Mouse (Mus musculus): ENCODE measurements around the gene Krt7. TPM values are rescaled to one million over a fixed set of nuclear protein-coding genes. Genes with fewer than 3 reads are reported as not detected.

The Krt7 gene
- 4.8 and 6.4 TPM in 2 replicates for polyA plus RNA-seq (2016; fragmentation: Nextera tagmentation; extraction: Ambion mirVana)

- Histone ChIP-seq H3K27me3 (replicated peaks) (peaks cover 31% of the 10 kb centered on the region), H3K9me3 (no peaks in the 10 kb centered on the region), H3K4me1 (no peaks in the 10 kb centered on the region), H3K36me3 (no peaks in the 10 kb centered on the region), H3K27ac (no peak within 1 kb of the TSS), H3K4me3 (no peak within 1 kb of the TSS), H3K9ac (no peak within 1 kb of the TSS), H3K4me2 (replicated peaks) (no peak within 1 kb of the TSS)
- 42% methylated on average over 2 of the region's 2 CpGs for WGBS
- no peak for ATAC-seq (ENCODE audit: low FRiP score, low read depth)
Measured at GRCm38 (mm10) chr15:101410775-101411174, at the start of gene Krt7. Gene Krt7, plus strand, starts transcription at chr15:101411043.

DNA sequence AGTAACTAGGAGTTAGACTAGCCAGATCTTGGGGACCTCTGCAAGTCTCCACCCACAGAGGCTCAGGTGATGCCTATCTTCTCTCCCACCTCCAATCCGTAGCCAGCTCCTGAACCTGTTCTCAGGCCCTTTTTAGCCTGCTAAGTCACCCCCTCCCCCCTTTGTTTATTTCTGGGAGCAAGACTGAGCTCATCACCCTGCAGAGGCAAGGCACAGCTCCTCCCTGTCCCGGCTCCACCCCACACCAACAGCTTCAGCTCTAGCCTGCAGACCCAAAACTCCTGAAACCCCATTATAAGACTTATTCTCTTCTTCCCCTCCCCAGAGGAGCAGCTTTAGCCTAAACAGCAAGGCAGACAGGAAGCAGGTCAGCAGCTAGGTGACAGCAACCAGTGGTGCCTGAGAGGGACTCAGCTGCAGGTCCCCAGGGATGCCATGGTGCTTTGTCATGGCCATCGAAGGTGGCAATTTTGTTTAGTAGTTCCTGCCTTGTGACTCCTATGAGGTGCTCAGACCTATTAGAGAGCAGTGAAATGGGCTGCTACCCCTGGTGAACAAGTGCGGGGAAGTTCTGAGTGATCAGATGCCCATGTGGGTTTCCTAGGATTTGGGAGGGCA is 48.3 kb upstream of the Krt7 start:
- no peaks in the 10 kb centered on the region for H3K4me1 ChIP-seq
- H3K4me3 ChIP-seq = no peak overlapping the region
- no peaks in the 10 kb centered on the region for H3K27me3 ChIP-seq (replicated peaks)
- 68% methylated on average over 4 of the region's 4 CpGs for WGBS
- no peak overlapping the region for H3K4me2 ChIP-seq (replicated peaks)
- H3K9ac ChIP-seq = no peak overlapping the region
- no peaks in the 10 kb centered on the region for H3K9me3 ChIP-seq
- no peak overlapping the region for H3K27ac ChIP-seq
- no peaks in the 10 kb centered on the region for H3K36me3 ChIP-seq
- ATAC-seq (ENCODE audit: low FRiP score, low read depth) = no peak

GRCm38 (mm10) chr15:101363933-101364332 is 46.9 kb upstream of the Krt7 start:
- Histone ChIP-seq H3K27me3 (replicated peaks) (no peaks in the 10 kb centered on the region), H3K4me1 (no peaks in the 10 kb centered on the region), H3K36me3 (no peaks in the 10 kb centered on the region), H3K4me2 (replicated peaks) (no peak overlapping the region), H3K27ac (no peak overlapping the region), H3K9ac (no peak overlapping the region), H3K4me3 (no peak overlapping the region), H3K9me3 (no peaks in the 10 kb centered on the region)
- WGBS = 84% methylated on average over 6 of the region's 6 CpGs
- no peak for ATAC-seq (ENCODE audit: low FRiP score, low read depth)

GRCm38 (mm10) chr15:101364425-101364824 is 46.4 kb upstream of the Krt7 start:
- Histone ChIP-seq H3K36me3 (no peaks in the 10 kb centered on the region), H3K9me3 (no peaks in the 10 kb centered on the region), H3K27me3 (replicated peaks) (no peaks in the 10 kb centered on the region), H3K4me1 (no peaks in the 10 kb centered on the region), H3K4me2 (replicated peaks) (no peak overlapping the region), H3K4me3 (no peak overlapping the region), H3K27ac (no peak overlapping the region), H3K9ac (no peak overlapping the region)
- 77% methylated on average over 6 of the region's 6 CpGs for WGBS
- ATAC-seq (ENCODE audit: low FRiP score, low read depth) = no peak

GRCm38 (mm10) chr15:101364891-101365671 is 45.8 kb upstream of the Krt7 start:
- ATAC-seq (ENCODE audit: low FRiP score, low read depth) = no peak

GRCm38 (mm10) chr15:101365721-101366120 is 45.1 kb upstream of the Krt7 start:
- WGBS = 78% methylated on average over 4 of the region's 4 CpGs
- H3K36me3 ChIP-seq = no peaks in the 10 kb centered on the region
- no peaks in the 10 kb centered on the region for H3K4me1 ChIP-seq
- no peak overlapping the region for H3K4me3 ChIP-seq
- no peak overlapping the region for H3K27ac ChIP-seq
- no peaks in the 10 kb centered on the region for H3K9me3 ChIP-seq
- no peak overlapping the region for H3K4me2 ChIP-seq (replicated peaks)
- no peak for ATAC-seq (ENCODE audit: low FRiP score, low read depth)
- no peak overlapping the region for H3K9ac ChIP-seq
- H3K27me3 ChIP-seq (replicated peaks) = no peaks in the 10 kb centered on the region

More at GRCm38 (mm10) chr15:101364891-101365671, 45.8 kb upstream of the Krt7 start:
- Histone ChIP-seq H3K4me1 (no peaks in the 10 kb centered on the region), H3K9ac (no peak overlapping the region), H3K36me3 (no peaks in the 10 kb centered on the region), H3K9me3 (no peaks in the 10 kb centered on the region), H3K4me2 (replicated peaks) (no peak overlapping the region), H3K4me3 (no peak overlapping the region), H3K27ac (no peak overlapping the region), H3K27me3 (replicated peaks) (no peaks in the 10 kb centered on the region)
- 72% methylated on average over 7 of the region's 7 CpGs for WGBS

- WGBS = 59% methylated on average over 3 of the region's 3 CpGs
- Histone ChIP-seq H3K36me3 (no peaks in the 10 kb centered on the region), H3K4me2 (replicated peaks) (no peak overlapping the region), H3K27me3 (replicated peaks) (no peaks in the 10 kb centered on the region), H3K9ac (no peak overlapping the region), H3K4me3 (no peak overlapping the region), H3K9me3 (no peaks in the 10 kb centered on the region), H3K27ac (no peak overlapping the region), H3K4me1 (no peaks in the 10 kb centered on the region)
- no peak for ATAC-seq (ENCODE audit: low FRiP score, low read depth)
Measured at GRCm38 (mm10) chr15:101366482-101366881, 44.4 kb upstream of the Krt7 start.

- no peak overlapping the region for H3K4me3 ChIP-seq
- H3K4me2 ChIP-seq (replicated peaks) = no peak overlapping the region
- no peaks in the 10 kb centered on the region for H3K27me3 ChIP-seq (replicated peaks)
- H3K9ac ChIP-seq = no peak overlapping the region
- WGBS = 62% methylated on average over 2 of the region's 2 CpGs
- no peak overlapping the region for H3K27ac ChIP-seq
- H3K36me3 ChIP-seq = no peaks in the 10 kb centered on the region
- no peaks in the 10 kb centered on the region for H3K9me3 ChIP-seq
- ATAC-seq (ENCODE audit: low FRiP score, low read depth) = no peak
- H3K4me1 ChIP-seq = no peaks in the 10 kb centered on the region
Measured at GRCm38 (mm10) chr15:101366926-101367325, 43.9 kb upstream of the Krt7 start.

DNA sequence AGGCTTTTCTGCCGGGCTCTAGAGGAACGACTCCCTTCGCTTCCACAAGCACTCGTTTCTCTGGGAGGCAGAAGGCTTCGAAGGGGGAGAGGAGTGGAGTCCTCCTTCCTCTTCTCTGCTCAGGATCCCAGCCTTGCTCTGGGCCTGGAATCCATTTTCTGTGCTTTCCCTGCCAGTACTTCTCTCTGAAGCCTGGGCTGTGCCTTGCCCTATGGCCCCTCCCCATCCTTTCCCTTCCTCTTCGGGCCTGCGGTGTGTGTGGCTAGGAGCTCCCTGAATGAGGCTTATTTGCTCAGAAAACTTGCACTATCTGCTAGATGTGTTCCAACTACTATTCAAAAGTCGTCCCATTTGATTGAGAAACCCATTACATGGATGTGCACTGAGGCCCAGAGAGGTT is 43.3 kb upstream of the Krt7 start:
- no peaks in the 10 kb centered on the region for H3K36me3 ChIP-seq
- H3K4me2 ChIP-seq (replicated peaks) = no peak overlapping the region
- H3K4me3 ChIP-seq = no peak overlapping the region
- H3K27me3 ChIP-seq (replicated peaks) = no peaks in the 10 kb centered on the region
- no peaks in the 10 kb centered on the region for H3K4me1 ChIP-seq
- no peak for ATAC-seq (ENCODE audit: low FRiP score, low read depth)
- no peak overlapping the region for H3K9ac ChIP-seq
- no peak overlapping the region for H3K27ac ChIP-seq
- no peaks in the 10 kb centered on the region for H3K9me3 ChIP-seq
- WGBS = 77% methylated on average over 8 of the region's 8 CpGs

- 82% methylated on average over 6 of the region's 6 CpGs for WGBS
- ATAC-seq (ENCODE audit: low FRiP score, low read depth) = no peak
- Histone ChIP-seq H3K9ac (no peak overlapping the region), H3K27me3 (replicated peaks) (no peaks in the 10 kb centered on the region), H3K4me2 (replicated peaks) (no peak overlapping the region), H3K36me3 (no peaks in the 10 kb centered on the region), H3K4me3 (no peak overlapping the region), H3K9me3 (no peaks in the 10 kb centered on the region), H3K27ac (no peak overlapping the region), H3K4me1 (no peaks in the 10 kb centered on the region)
Measured at GRCm38 (mm10) chr15:101368015-101368414, 42.8 kb upstream of the Krt7 start.

DNA sequence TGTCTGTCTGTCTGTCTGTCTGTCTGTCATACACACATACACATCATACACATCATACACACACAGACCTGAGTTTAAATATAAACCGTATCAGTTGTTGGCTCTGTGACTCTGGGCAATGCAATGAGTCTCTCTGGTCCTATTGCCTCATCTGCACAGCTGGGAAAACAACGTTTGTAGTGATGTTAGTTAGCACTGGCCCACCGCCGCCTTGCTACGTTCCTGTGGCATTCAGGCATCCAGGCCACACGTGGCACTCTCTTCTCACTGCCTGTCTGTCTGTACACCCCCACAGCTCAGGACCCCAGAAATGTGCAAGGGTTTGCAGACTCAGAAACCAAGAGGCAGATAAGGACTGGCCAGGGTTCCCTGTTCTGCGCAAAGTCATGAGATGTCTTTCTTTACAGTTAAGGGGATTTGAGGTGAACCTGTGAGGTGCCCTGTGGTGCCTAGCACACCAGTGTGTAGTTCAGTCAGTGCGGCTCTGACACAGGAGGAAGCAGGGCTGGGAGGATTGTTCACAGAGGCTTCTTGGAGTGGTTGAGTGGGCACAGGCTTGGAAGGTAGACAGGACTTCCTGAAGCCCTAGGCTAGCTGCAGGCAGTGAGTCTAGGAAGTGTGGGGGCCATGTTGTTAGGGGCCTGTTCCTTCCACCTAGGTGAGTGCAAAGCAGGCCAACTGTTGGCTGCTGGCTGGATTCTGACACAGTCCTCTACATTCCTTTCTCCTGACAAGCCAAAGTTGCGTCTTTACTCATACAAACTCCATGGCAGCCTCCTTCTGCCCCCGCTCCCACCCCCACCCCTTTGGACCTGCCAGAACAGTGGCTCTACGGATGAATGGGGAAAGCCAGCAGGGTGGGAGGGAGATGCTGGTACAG is 42.1 kb upstream of the Krt7 start:
- Histone ChIP-seq H3K4me1 (no peaks in the 10 kb centered on the region), H3K36me3 (no peaks in the 10 kb centered on the region), H3K27me3 (replicated peaks) (no peaks in the 10 kb centered on the region), H3K27ac (no peak overlapping the region), H3K4me2 (replicated peaks) (no peak overlapping the region), H3K9ac (no peak overlapping the region), H3K4me3 (no peak overlapping the region), H3K9me3 (no peaks in the 10 kb centered on the region)
- WGBS = 67% methylated on average over 11 of the region's 11 CpGs
- no peak for ATAC-seq (ENCODE audit: low FRiP score, low read depth)

DNA sequence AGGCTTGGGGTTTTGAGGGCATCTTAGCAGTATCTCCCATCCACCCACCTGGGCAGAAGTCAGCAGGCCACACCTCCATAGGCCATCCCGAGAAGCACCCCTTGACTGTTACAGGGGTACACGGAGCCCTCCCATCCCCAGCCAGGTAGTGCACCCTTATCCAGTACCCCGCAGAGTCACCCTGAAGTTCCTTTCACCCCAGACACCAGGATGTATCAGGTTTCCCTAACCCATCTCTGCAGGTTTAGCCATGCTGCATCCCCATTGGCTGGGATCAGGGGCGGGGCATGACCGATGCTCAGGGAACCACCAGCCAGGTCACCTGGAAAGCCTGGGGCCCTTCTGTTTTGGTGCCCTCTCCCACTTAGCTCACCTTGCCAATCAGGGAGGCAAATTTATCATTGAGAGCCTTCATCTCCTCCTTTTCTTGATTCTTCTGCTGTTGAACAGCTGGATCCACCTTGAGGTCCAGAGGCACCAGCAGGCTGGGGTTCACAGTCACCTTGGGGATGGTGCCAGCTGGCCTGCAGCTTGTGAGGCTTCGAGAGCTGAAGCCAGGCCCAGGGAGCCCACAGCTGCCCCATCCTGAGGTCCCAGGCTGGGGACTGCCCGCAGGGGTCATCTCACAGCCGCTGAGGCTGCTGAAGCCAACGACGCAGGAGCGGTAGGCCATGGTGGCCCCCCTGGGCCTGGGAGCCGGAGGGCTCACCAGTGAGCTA is 41.3 kb upstream of the Krt7 start:
- WGBS = 36% methylated on average over 12 of the region's 12 CpGs
- Histone ChIP-seq H3K4me1 (no peaks in the 10 kb centered on the region), H3K36me3 (no peaks in the 10 kb centered on the region), H3K27ac (no peak overlapping the region), H3K9me3 (no peaks in the 10 kb centered on the region), H3K9ac (no peak overlapping the region), H3K4me3 (no peak overlapping the region), H3K4me2 (replicated peaks) (no peak overlapping the region), H3K27me3 (replicated peaks) (no peaks in the 10 kb centered on the region)
- no peak for ATAC-seq (ENCODE audit: low FRiP score, low read depth)

Measured in neural tube, embryonic 12.5 days (tissue).